8 mouse cellular contexts compared by ENCODE assay signal in genomic region chr3:103791230-103792110, GRCm38 (mm10). TPM values are rescaled to one million over a fixed set of nuclear protein-coding genes. Genes with fewer than 3 reads are reported as not detected.
DNase-seq lines count a peak whose midpoint lies in the region; ATAC-seq and TF ChIP-seq lines count a peak whose summit lies in the region.

TSS of gene Hipk1 (minus strand) at chr3:103791563.

- peaks cover 3% of the 10 kb centered on the region; the same call in 1 of the 2 replicates for H3K4me1 ChIP-seq in cortical plate, adult 2 months (ENCODE audit: control insufficient read depth, insufficient read depth, low read length)

- TF ChIP-seq CTCF in cortical plate, adult 2 months (IDR thresholded peaks at IDR 0.05; ENCODE audit: extremely low read depth, insufficient read depth, low read length): no peak

- peak; percentile 77 for TF ChIP-seq POLR2A in cortical plate, adult 2 months (IDR thresholded peaks at IDR 0.05; ENCODE audit: extremely low read depth, insufficient read depth, low read length)

- ATAC-seq in activated CD4-positive, CD25-positive, alpha-beta regulatory T cell, adult 4 months: peak; percentile 83
- peak; percentile 87 for ATAC-seq in inflammation-experienced regulatory T-cells, adult 6 months
- peak; percentile 87 for ATAC-seq in megakaryocyte-erythroid progenitor cell, adult 5-6 weeks (replicated peaks; ENCODE audit: low FRiP score, low TSS enrichment, poor library complexity, severe bottlenecking)

- peak within 1 kb of the TSS; percentile 97 for H3K4me3 ChIP-seq in cortical plate, adult 2 months (ENCODE audit: insufficient read depth, low read length)

- peak; percentile 94 for DNase-seq in gastrocnemius, postnatal 14 days
- peak; percentile 92 to 97 for DNase-seq in left cerebral cortex, postnatal 10 days (ENCODE audit: extremely low spot score in 1 of 2, low spot score in 2 of 2)
- peak; percentile 95 for DNase-seq in right cerebral cortex, postnatal 25 days
- DNase-seq in urinary bladder, postnatal 4 days (ENCODE audit: low spot score in 2 of 2): peak; percentile 90 to 94

- intact Hi-C loops in gastrocnemius, postnatal 14 days (cut with DNase I; ENCODE audit: low total_unique reads): no loop called here
- intact Hi-C loops in left cerebral cortex, postnatal 10 days (cut with DNase I): loop anchor here (1.0 kb wide), 1 partner anchor 18 kb away; the partner anchor contains the start of genes Ap4b1, Dclre1b and Gm43064

- peak within 1 kb of the TSS; percentile 99 for H3K27ac ChIP-seq in cortical plate, adult 2 months (ENCODE audit: insufficient read depth, low read length)

RNA-seq across cellular contexts. Expression of gene Hipk1, which starts in this region (rescaled TPM):
- polyA plus RNA-seq in activated CD4-positive, CD25-positive, alpha-beta regulatory T cell, adult 4 months (2017; shearing (Covaris generic)): 10 to 100 TPM; 27.5 to 58.6 TPM
- 41.2 and 42.0 TPM in 2 replicates for polyA plus RNA-seq in cortical plate, adult 2 months (2012; rRNA removed)
- total RNA-seq in gastrocnemius, postnatal 14 days (2021): 10 to 100 TPM; 45.8 to 71.0 TPM
- 10 to 100 TPM; 28.8 to 71.0 (median 34.9) TPM for polyA plus RNA-seq in inflammation-experienced regulatory T-cells, adult 6 months (2017; shearing (Covaris generic))
- 10 to 100 TPM; 70.3 to 75.2 TPM for total RNA-seq in left cerebral cortex, postnatal 10 days (2021)
- total RNA-seq in megakaryocyte-erythroid progenitor cell, adult 5-6 weeks (2014; fragmentation: Nextera tagmentation): 98.1 and 127 TPM in 2 replicates
- total RNA-seq in megakaryocyte-erythroid progenitor cell, adult 5-6 weeks (2017): 64.3 and 69.2 TPM in 2 replicates

Comparison
In these comparisons a context has a peak if more than half of its experiments do, and no peak if none do; other contexts are left out.
1. Peak in every context shown above with its lines: DNase-seq, ATAC-seq, H3K4me3 ChIP-seq and H3K27ac ChIP-seq.